Mouse (Mus musculus) heart, postnatal 0 days (tissue): ENCODE results near the gene Gatb. TPM values are rescaled to one million over a fixed set of nuclear protein-coding genes. Genes with fewer than 3 reads are reported as not detected.

Experiments used
- ATAC-seq: fragments of 200-750 bp; cut with Nextera tagmentation; 2 replicates; pipeline ENCODE4 v1.8.0; 2017; ENCODE audit warnings: low read depth, moderate number of reproducible peaks, moderate library complexity; ENCODE audit not compliant: insufficient read depth
- DNase-seq: peaks from one replicate; pipeline ENCODE4 v3.0.0-alpha.2; 2016; ENCODE audit warnings: low spot score
- H3K27ac ChIP-seq: fragments of 300-500 bp; sonication (generic); 2 replicates; pipeline ENCODE4 v1.5.1; 2014; ENCODE audit warnings: low read depth, mild to moderate bottlenecking
- H3K27me3 ChIP-seq: fragments of 300-500 bp; sonication (generic); 2 replicates; pipeline ENCODE4 v1.6.1; 2014; ENCODE audit warnings: low read length, mixed read lengths; ENCODE audit not compliant: control insufficient read depth, insufficient read depth
- H3K36me3 ChIP-seq: fragments of 300-500 bp; sonication (generic); replicated peaks from 2 replicates; pipeline ENCODE4 v1.6.1; 2014; ENCODE audit warnings: low read length, mixed read lengths; ENCODE audit not compliant: control insufficient read depth, insufficient read depth
- H3K4me1 ChIP-seq: fragments of 300-500 bp; sonication (generic); 2 replicates; pipeline ENCODE4 v1.6.1; 2014; ENCODE audit warnings: antibody characterized with exemption; ENCODE audit not compliant: control insufficient read depth, insufficient read depth
- H3K4me2 ChIP-seq: fragments of 300-500 bp; sonication (generic); 2 replicates; pipeline ENCODE4 v1.6.1; 2014; ENCODE audit warnings: low read depth, mild to moderate bottlenecking, low read length, moderate library complexity
- H3K4me3 ChIP-seq: fragments of 300-500 bp; sonication (generic); 2 replicates; pipeline ENCODE4 v1.5.1; 2014; ENCODE audit warnings: low read depth, low read length
- H3K9ac ChIP-seq: fragments of 300-500 bp; sonication (generic); replicated peaks from 2 replicates; pipeline ENCODE4 v1.6.1; 2014; ENCODE audit warnings: low read depth, low read length, mixed read lengths
- H3K9me3 ChIP-seq: fragments of 300-500 bp; sonication (generic); replicated peaks from 2 replicates; pipeline ENCODE4 v1.6.1; 2016; ENCODE audit warnings: low read length; ENCODE audit not compliant: control insufficient read depth
- CTCF ChIP-seq: IDR thresholded peaks from 2 replicates; pipeline ENCODE4 v1.5.1; 2016; ENCODE audit warnings: antibody characterized with exemption, control low read depth, low read depth
- EP300 ChIP-seq: IDR thresholded peaks from 2 replicates; pipeline ENCODE4 v1.6.1; 2016; ENCODE audit warnings: antibody characterized with exemption, low read depth
- WGBS: fragments of 180-500 bp; shearing (Covaris S2); extraction: QIAGEN DNeasy Blood & Tissue Kit; methylation state at CpG from one replicate; pipeline ENCODE4 v1.1.7; 2014; 5-methylcytosine and 5-hydroxymethylcytosine counted together
- polyA plus RNA-seq: library from polyadenylated mRNA; unstranded; fragments of >200 nt; fragmentation: Nextera tagmentation; extraction: Ambion mirVana; gene quantifications from 2 replicates; pipeline ENCODE4 v1.2.1, GENCODE M21; 2015
- total RNA-seq: library from RNA; depleted of rRNA; stranded (reverse); fragments of >200 nt; gene quantifications from 2 replicates; pipeline ENCODE4 v1.2.3, GENCODE M21; 2014; ENCODE audit warnings: low replicate concordance

Gene Gatb
- total and polyA plus RNA-seq, 2 experiments from 2014 or later, result 27.9 to 40.3 TPM

- H3K4me2 ChIP-seq, result no peak overlapping the region
Measured at GRCm38 (mm10) chr3:85663826-85664225, 89.9 kb downstream of the Gatb start.

GRCm38 (mm10) chr3:85664591-85665171 lies 90.8 kb downstream of the Gatb start:
- Histone ChIP-seq H3K27ac (no peak overlapping the region), H3K36me3 (peaks cover 6% of the 10 kb centered on the region), H3K4me2 (no peak overlapping the region), H3K4me3 (no peak overlapping the region), H3K4me1 (peaks cover 14% of the 10 kb centered on the region; the same call in 1 of the 2 replicates), H3K9me3 (no peaks in the 10 kb centered on the region), H3K9ac (no peak overlapping the region), H3K27me3 (no peaks in the 10 kb centered on the region)
- TF ChIP-seq EP300, result no peak
- TF ChIP-seq CTCF, result no peak
- whole genome bisulfite sequencing, result 77% methylated on average over 10 of the region's 10 CpGs
- DNase-seq (no peak), ATAC-seq (no peak)

More at GRCm38 (mm10) chr3:85663826-85664225, 89.9 kb downstream of the Gatb start:
- WGBS, result 83% methylated on average over 5 of the region's 5 CpGs
- Histone ChIP-seq H3K4me1 (peaks cover 19% of the 10 kb centered on the region), H3K27me3 (no peaks in the 10 kb centered on the region), H3K9ac (no peak overlapping the region), H3K27ac (no peak overlapping the region), H3K36me3 (peaks cover 6% of the 10 kb centered on the region), H3K9me3 (no peaks in the 10 kb centered on the region), H3K4me3 (no peak overlapping the region)
- no peak for ATAC-seq
- TF ChIP-seq CTCF (no peak), EP300 (no peak)
- no peak for DNase-seq

GRCm38 (mm10) chr3:85666166-85666565 lies 92.2 kb downstream of the Gatb start:
- H3K27me3 ChIP-seq, result no peaks in the 10 kb centered on the region
- H3K4me3 ChIP-seq, result no peak overlapping the region
- no peaks in the 10 kb centered on the region for H3K9me3 ChIP-seq
- no peak for TF ChIP-seq EP300
- no peak for TF ChIP-seq CTCF
- peak overlapping the region; percentile 25; the same call in 1 of the 2 replicates for H3K27ac ChIP-seq
- no peak for DNase-seq
- no peak for ATAC-seq
- H3K4me2 ChIP-seq, result no peak overlapping the region
- WGBS, result 41% methylated on average over 3 of the region's 3 CpGs
- no peak overlapping the region for H3K9ac ChIP-seq
- H3K36me3 ChIP-seq, result peaks cover 6% of the 10 kb centered on the region
- H3K4me1 ChIP-seq, result peaks cover 12% of the 10 kb centered on the region; the same call in 1 of the 2 replicates

- no peak overlapping the region for H3K9ac ChIP-seq
- H3K36me3 ChIP-seq, result peaks cover 6% of the 10 kb centered on the region
- peaks cover 12% of the 10 kb centered on the region; the same call in 1 of the 2 replicates for H3K4me1 ChIP-seq
- no peak for TF ChIP-seq CTCF
- no peak for TF ChIP-seq EP300
- 23% methylated on average over 12 of the region's 12 CpGs for WGBS
- peak; percentile 58 for ATAC-seq
- peak; percentile 46 for DNase-seq
- H3K4me2 ChIP-seq, result peak overlapping the region; percentile 10
- no peaks in the 10 kb centered on the region for H3K27me3 ChIP-seq
- no peaks in the 10 kb centered on the region for H3K9me3 ChIP-seq
- no peak overlapping the region for H3K4me3 ChIP-seq
- H3K27ac ChIP-seq, result peak overlapping the region; percentile 70; the same call in 1 of the 2 replicates
Measured at GRCm38 (mm10) chr3:85666736-85667135, 92.8 kb downstream of the Gatb start.

- H3K27ac ChIP-seq, result no peak overlapping the region
Measured at GRCm38 (mm10) chr3:85667683-85668082, 93.8 kb downstream of the Gatb start.

More at GRCm38 (mm10) chr3:85667683-85668082, 93.8 kb downstream of the Gatb start:
- 88% methylated on average over 6 of the region's 6 CpGs for WGBS
- Histone ChIP-seq H3K4me3 (no peak overlapping the region), H3K9me3 (no peaks in the 10 kb centered on the region), H3K27me3 (no peaks in the 10 kb centered on the region), H3K9ac (no peak overlapping the region), H3K4me1 (peaks cover 12% of the 10 kb centered on the region; the same call in 1 of the 2 replicates), H3K36me3 (peaks cover 6% of the 10 kb centered on the region), H3K4me2 (no peak overlapping the region)
- TF ChIP-seq CTCF (no peak), EP300 (no peak)
- DNase-seq, result no peak
- no peak for ATAC-seq
